Mouse (Mus musculus) layer of hippocampus, postnatal 36 days (tissue): ENCODE data around the gene Ablim1. TPM values are rescaled to one million over a fixed set of nuclear protein-coding genes. Genes with fewer than 3 reads are reported as not detected.

Source experiments
- DNase-seq, 2 experiments: peaks; one replicate each; pipeline ENCODE4 v3.0.0; 2022
- total RNA-seq, 2 experiments: library from RNA; stranded (reverse); gene quantifications; 2 replicates each; pipeline ENCODE4 v1.2.3; 2021

Ablim1 gene
- total RNA-seq, 2 experiments from 2014 or later: 73.6 to 81.1 TPM

DNA sequence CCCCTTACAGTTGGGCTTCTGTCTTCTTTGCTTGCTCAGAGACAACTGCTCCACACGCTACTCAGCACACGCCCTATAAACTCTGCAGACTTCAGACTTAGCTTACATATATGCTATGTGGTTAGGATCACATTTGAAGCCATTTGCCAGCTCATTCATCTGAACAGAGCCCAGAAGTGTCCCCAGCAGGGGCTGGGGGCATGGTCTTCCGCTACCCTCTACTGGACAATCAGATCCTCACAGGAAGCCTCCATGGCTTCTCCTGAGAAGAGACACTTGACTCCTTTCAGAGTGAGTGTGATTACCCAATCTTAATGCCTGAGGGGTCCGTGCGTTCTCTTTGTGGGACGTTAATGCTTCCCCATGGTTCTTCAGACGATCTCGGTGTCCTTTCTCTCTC is 59.6 kb downstream of the Ablim1 start:
- no peak for DNase-seq

DNA sequence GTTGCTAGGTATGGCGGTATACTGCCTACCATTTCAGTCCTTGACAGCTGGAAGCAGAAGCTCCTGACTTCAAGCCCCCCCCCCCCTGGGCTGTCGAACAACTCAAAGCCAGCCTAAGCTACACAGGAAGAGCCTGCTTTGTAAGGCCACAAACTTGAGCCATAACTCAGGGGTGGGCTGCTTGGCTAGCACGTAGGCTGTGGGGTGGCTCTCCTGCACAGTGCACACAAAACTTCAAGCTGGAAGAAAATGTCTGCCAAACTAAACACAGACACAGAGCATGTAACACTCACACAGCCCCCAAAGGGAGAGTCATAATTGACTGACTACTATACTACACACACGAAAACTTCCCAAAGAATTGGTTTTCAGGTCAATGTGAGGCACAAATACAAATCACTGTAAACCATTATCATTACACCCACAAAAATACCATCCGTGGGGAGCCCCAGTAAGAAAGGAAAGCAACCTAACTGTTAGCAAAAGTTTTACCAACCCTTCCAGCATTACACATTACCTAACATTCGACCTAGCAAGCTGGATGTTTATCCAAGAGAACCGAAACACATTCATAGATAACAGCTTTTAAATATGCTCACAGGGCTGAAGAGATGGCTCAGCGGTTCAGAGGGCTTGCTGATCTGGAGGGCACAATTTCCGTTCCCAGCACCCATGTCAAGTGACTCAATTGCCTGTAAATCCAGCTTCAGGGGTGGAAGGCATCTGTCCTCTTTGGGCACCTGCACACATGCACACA is 61.8 kb downstream of the Ablim1 start:
- DNase-seq: no peak

DNA sequence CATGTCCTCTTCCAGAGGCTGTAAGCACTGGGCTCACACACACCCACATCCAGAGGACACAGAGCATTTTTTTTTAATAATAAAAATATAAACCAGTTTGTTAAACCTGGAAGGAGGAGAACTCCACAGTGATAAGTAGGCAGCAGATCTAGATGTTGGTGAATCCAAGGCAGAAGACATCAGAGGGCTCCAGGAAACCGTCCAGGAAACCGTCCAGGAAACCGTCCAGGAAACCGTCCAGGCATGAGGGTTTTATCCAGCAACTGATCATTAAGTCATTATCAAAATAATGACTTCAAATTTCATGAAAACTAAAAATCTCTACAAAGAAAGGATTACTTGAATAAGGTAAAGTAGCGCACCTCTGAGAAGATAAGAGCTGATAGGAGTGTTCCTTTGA is 65.9 kb downstream of the Ablim1 start:
- DNase-seq: no peak

DNA sequence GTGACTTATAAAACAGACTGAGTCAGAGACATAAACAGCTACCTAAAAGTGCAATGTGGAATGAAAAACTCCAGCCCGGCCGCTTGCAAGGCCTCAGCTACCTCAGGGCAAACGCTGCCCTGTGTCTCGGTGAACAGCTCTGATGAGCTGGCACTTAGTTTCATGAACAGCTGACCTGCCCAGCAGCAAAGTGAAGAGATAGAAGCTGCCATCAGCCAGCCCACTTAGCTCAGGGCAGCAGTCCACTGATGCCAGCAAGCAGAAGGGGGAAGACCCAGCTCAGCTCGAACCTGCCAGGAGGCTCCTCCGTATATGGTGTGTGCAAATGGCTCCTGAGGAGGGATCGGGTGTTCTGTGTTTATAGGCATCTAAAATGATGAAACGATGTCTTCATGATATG is 67.5 kb downstream of the Ablim1 start:
- DNase-seq: no peak

DNA sequence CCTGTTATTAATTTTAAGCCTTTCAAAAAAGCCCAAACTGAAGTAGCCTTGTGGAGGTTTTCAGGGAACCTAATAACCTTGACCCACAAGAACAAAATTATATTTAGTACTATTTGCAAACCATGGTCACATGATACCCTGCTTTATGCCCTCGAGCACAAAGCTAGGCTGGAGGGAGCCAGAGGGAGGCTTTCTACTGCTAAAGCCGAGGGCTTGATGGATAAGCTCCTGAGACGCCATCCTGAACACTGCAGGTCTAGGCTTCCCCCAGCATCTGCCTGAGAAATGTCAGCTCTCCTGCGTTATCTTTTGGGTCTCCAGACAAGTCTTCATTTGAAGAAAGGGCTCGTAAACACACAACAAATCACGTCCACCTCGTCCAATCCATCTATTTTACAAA is 70.4 kb downstream of the Ablim1 start:
- DNase-seq: no peak

DNA sequence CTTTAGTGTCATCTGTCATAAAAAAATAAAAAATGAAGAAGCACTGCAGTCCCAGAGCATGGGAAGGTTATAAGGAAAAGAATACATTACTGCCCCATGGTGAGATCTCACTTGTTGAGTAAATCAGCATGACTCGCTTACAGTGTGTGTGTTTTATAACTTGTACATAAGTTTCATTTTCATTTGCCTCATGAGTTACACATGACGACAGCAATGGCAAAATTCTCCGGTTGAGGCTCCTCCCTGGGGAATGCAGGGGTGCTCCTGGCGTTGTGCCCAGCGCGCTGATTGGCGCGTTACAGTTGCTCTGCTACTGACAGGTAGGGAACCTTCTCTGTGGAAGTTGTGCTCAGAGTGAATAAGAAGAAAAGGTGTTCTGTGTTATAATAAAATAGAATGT is 71.1 kb downstream of the Ablim1 start:
- DNase-seq: no peak

DNA sequence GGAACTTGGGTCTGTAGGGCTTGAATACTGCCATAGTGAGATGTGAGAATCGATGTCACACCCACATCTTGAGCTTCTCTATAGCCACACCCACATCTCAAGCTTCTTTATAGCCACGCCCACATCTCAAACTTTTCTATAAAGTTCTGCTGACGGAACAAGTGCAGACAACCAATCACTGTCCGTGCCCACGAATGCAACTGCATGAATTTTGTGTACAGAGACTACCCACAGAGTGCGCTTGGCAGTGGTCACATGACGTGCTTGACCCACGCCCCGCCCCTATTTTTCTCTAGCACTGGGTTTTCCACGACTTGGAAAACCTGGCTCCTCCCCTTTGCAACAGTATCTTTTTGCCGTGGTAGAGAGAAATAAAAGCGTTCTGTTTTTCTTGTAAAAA is 71.5 kb downstream of the Ablim1 start:
- no peak for DNase-seq

DNA sequence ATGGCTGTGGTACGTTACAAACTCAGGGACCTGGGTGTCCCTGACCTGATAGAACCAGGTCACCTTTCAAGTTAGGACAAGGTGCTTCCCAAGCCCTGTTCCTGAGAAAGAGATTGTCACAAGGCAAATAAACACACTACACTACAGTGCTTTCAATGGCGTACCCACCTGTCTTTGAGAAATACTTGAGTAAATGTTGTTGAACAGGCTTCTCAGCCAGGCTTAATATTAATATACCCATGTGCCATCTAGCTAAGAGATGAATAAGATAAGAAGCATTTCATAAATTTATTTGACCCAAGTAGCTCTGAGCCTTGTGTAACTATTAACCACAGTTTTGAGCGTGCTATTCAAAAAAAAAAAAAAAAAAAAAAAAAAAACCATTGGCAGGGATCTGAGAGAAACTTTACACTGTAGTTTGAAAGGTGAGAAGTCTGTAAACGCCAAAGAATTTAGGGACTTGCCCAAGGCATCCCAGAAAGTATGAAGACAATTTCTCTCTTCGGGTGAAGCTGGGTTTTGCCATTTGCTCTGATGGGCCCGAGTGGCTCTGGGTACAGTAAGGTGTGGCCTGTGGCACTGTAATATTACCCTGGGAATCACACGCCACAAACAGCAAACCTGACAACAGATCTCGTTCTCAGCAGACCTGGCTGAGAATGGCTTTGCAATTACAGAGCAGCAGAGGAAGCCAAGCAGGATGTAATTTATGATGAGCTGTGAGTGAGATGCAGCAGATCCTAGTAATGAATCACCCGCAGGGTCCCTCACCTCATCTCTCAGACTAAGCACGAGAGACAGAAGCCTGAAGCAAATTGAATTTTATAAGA is 73.1 kb downstream of the Ablim1 start:
- no peak for DNase-seq

DNA sequence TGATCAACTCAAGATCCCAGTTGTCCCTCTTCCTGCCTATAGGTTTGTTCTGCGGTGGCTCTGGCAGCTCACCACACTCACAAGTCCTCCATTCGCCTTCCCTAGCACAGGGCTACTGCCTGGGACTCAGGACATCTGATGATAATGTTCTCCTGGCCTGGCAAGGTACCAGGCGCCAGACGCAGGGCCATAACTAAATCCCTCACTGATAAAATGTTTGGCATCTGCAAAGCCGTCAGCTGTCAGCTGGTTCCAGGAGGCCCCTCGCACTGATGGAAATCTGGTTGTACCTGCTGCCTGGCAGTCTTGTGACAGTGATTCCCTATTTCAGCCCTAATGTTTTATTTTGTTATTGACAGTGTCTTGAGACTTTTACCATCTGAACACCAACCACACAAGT is 74.5 kb downstream of the Ablim1 start:
- DNase-seq: no peak

DNA sequence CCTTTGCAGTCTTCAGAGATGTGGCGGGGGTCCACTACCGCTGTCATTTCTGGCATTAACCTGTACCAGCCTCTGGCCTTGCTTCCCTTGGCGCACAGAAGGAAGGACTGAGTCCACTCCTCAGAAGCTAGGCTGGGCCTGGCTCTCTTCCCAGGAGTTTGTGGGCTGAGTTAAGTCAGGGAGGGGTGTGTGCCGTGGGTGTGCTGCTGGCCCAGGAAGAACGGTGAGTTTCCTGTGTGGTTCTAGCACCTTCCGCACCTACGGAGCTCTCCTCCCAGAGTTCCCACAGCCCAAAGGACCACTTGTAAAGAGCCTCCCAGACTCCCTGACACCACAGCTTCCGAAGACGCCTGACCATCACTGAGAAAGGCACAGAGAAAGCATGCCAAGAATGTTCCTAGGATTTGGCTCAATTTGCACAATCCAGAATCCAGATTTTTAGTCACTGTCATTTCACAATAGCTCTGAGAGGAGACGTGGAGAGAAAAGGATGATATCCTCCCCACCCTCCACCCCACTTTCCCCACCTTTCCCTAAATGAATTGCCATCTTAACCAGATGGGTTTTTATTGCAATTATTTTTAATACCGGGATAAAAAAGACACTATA is 75.4 kb downstream of the Ablim1 start:
- peak; percentile 60 to 61 for DNase-seq

DNA sequence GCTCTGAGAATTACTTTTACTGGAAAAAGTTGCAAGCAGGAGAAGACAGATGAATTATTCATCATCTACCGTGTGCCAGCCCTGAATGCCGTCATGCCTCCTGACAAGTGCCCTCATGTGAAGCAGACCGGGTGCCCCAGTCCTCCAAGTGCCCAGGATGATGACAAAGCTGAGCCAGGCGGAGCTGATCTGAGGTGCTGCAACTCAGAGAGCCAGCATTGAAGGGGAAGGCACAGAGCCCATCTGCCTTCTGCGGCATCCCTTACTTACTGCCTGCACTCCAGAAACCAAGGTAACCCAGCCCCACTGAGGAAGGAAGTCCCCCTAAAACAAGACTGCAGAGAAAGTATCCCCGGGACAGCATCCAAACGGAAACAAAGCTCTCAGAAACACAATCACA is 76.3 kb downstream of the Ablim1 start:
- no peak for DNase-seq

DNA sequence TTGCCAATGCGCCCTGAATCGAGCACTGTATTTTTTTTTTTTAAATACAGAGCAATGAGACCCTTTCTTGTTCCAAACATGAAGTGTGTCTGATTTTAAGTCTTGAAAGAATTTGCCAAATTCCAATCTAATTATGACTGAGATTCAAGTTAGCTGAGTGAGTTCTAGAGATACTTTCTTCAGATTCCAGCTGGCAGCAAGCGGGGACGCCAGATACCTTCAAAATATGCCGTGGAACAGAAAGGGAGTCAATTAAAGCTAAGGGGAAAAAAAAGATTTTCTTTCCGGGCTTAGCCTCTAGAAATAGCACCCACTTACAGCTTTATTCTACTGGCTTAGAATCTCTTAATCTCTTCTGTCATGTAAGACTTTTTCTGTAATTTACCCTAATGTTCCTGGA is 77.2 kb downstream of the Ablim1 start:
- DNase-seq: no peak

DNA sequence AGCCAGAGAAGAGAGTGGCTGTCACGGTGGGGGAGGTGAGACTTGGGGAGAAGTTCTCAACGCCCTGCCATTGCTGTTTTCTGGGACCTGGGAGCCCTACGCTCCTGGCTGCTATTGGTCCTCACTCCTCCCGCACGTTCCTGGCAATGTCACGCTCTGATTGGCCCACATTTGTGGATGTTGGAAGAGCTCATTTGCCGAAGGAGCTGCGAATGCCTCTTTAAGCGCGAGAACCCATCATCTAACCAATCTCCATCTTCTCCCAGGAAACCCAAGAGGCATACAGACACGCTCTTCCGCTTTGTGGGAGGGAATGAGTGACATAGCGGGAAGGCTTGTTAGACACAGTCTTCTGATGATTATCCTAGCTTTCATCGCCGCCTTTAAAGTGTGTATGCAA is 78.1 kb downstream of the Ablim1 start:
- DNase-seq: no peak

DNA sequence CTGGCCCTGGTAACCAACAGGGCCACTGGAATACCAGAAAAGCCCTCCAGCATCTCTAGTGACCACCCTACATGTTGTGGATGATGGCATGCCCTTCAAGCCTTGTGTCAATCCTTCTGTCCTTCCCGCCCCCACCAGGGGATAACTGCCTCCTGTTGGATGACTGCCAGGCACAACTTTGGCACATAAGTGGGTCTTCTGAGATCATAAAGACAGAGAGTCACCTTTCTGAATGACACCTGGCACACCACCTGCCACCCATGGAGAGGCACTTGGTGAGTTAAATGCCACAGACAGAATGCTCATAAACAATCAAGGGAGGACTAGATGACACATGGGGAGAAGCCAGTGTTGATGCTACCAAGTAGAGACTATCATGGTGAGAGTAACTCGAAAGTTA is 78.8 kb downstream of the Ablim1 start:
- no peak for DNase-seq

DNA sequence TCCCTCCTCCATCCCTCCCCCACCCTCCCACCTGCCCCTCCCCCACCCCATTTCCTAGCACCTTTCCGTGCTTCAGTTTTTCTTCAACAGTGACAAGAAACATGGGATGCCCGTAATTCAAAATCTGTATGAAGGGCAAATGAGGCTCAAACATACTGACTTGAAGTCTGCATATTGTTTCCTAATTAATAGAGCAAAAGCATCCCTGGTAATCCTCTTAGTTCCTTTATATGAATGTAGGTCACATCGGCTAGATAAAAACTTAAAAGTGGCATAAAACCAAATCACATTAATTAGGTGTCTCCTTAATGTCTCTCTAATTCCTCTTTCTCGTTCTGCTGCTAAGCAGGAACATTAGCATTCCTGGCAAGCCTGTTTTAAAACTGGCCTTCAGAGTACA is 83.7 kb downstream of the Ablim1 start:
- DNase-seq: no peak

DNA sequence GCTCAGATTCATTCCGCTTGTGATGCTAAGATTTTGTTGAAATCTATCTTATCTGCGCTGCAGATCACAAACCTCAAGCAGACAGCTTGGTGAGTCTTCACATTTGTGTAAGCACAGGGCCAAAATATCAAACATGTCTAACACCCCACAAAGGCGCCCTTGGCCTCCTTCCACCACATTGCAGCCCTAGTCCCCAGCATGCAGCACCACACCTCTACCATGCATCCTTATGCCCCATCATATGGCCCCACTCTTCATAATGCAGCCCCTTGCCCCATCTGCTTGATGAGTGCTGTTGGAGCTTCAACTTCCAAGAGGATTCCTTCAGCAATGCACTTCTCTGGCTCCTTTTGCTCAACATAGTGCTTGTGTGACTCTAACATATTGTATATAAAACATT is 85.6 kb downstream of the Ablim1 start:
- no peak for DNase-seq

DNA sequence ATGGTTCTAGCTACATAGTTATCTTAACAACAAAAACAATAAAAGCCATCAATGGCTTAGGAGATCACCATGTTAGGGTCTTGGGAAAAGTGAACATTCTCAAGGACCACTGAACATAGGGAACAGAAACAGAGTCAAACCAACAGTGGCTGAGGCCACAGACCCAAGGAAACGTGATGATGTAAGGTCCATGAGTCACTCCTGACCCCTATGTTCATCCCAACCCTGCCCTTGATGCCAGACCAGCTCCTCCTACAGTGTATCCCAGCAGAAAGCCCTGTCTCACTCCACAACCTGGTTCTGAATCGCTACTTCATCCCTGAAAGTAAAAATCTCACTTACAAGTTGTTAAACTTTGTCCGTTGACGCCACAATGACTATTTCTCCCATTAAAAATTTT is 86.1 kb downstream of the Ablim1 start:
- no peak for DNase-seq

DNA sequence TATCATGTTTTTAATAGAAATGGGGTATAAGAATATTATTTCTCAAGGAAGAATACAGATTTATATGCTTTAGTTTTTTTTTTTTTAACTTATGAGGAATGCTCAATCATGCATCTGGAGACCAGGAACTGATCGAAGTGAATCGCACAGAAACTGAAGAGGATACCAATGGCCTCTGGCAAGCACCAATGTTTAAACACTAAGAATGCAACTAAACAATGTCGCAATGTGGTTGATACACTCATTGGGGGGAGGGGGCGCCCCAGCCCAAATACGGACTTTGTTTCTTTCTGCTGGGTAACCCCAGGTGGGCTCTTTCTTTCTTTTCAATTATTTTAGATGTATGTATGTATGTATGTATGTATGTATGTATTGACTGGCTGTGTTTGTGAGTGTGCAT is 90.3 kb downstream of the Ablim1 start:
- no peak for DNase-seq

DNA sequence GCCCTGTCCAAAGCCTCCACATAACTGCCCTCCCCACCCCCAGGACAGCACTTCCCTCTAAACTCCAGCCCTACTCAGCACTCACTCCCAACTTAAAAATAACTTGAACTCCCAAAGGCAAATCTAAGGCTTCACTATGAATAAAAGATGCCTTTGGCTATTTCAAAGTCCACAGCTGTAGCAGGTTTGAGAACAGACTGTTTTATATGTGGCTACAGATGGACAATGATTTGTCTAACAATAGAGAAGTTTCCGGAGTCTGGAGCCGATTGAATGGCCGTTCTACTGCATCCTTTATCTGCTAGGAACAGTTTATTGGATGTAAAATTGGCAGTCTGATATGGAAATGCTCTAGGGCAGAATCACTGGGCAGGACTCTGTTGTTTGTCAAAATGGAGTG is 91.0 kb downstream of the Ablim1 start:
- no peak for DNase-seq

DNA sequence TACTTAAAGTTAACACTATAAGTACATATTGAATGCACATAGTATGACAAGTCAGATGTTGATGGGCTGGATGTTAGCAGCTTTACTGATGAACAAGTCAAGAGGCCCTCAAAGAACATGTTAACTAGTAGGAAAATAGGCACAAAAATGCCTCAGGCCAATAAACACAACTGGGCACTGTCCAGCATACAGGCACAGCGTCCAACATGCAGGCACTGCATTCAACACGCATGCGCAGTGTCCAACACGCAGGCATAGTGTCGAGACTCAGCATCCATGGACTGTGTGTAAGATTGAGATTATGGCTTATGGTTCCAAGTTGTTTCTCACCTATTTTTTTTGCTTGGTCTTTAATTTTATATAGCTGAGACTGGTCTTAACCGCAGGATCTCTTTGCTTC is 92.1 kb downstream of the Ablim1 start:
- no peak for DNase-seq

DNA sequence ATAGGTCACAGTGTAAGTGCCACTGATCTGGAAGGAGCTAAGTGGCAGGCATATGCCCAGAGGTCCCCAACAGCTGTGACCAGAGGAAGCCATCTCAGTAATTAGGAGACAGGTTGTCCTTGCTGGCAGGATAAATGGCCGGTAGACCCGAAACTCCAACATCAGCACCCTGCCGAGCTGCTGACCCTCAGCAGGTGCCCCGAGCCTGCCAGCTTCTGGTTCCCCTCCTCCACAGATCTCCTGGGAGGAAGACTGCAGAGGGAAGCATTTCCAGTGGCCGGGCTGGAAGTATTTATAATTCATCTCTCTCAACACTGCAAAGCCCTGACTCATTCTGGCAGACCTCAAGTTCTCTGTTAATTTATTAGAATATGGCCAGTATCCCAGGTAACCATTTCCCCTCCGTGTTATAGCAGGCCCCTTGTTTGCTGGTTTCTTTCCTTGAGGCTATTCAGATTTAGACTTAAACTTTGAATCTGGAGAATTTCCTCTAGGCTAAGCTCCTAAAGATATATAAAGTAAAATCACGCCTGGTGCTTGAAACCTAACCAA is 93.0 kb downstream of the Ablim1 start:
- DNase-seq: no peak

DNA sequence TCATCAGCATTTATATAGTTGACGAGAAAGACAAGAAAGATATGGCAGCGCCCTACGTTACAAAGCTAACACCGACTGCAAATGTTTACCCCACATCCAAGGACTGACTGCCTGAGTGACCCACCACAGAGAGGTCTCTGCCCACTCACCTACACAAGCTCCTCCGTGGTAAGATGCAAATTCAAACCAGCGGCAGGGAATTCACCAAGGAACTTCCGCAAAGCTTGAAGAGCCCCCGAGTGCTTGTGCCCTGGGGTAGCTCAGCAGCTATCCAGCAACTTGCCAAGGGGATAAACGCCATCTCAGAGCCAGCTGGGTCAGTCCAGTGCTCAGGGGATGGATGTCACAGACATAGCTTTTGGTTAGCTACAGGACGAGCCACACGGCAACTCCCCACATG is 95.0 kb downstream of the Ablim1 start:
- DNase-seq: no peak

DNA sequence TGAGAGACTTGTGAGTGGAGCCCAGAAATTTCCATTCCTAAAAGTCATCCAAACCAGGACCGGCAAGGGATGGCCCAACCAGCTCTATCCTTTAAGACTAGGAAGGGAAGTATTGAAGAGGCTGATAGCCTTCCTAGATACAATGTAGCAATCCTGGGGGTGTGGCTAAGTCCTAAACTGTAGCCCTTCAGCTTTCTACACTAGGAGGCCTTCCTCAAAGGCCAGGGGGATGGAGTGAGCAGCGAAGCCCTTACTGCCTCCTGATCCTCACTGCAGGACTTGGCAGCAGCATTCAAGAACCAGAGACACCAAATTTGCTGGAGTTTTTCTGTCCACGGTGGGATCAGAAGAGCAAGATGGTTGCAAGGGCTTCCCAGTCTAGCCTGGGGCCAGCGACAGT is 97.6 kb downstream of the Ablim1 start:
- DNase-seq: no peak

DNA sequence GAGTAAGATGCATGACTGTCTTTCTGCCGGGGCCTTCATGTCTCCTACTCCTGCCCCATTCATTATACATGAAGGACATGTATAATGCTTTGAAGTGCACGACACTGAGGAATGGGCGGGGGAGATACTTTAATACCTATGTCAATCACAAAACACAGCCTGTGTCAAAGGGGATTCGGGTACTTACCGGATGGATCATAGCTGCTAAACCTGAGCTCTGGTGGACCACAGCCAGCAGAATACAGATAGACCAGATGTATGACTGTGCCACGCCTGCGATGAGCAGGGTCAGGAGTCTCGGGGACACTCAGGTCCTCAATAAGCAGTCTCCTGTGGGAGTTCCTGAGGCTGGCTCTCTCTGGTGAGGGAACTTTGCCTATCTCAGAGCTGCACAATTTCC is 99.2 kb downstream of the Ablim1 start:
- DNase-seq: no peak
